ENCODE assay signal across 8 mouse cellular contexts in the genomic region with DNA sequence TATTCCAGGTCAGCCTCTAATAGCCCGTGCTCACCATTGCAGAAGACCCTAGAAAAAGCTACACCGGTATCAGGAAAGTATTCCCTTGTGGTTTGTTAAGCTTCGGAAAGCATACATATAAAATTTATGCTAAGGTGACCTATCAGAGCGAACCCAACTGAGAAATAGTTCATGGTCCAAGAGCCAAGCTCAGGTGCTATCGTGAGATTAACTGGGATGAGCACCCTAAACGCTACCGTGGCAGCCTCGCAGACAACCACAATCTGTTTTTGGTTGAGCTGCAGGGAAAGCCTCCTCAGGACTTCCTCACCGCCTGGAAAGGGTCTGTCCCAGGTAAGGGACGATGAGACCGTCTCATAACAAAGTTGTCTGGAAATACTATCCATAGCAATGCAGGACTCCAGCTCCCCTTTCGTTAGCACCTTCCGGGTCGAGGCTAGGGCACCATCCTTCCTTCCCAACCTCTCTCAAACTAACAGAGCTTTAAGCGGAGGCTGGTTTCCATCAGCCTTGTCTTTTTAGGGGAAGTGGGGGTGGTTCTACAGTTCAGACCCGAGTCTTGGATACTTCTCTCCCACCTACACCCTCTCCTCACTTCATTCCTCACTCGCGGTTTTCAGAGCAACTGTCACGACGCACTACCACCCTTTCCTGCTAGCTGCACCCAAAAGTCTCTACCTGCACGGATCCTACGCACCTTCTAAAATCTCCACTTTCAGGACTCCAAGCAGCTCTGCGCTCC. TPM values are rescaled to one million over a fixed set of nuclear protein-coding genes. Genes with fewer than 3 reads are reported as not detected.
A peak's percentile ranks its signal among the peaks of the same experiment; 100 is the strongest.
DNase-seq lines count a peak whose midpoint lies in the region; ATAC-seq and TF ChIP-seq lines count a peak whose summit lies in the region.

No protein-coding gene starts in this region.

- DNase-seq in heart, adult 2 months = peak in 1 of 2 experiments; percentile 25
- DNase-seq in heart, adult 9 months (ENCODE audit: low spot score in 2 of 2) = no peak
- DNase-seq in CD4-positive helper T cell, adult 2 months (ENCODE audit: low read depth, low spot score) = peak; percentile 30
- no peak for DNase-seq in embryonic facial prominence, embryonic 14.5 days (ENCODE audit: low spot score)
- DNase-seq in midbrain, embryonic 14.5 days = peak; percentile 47
- DNase-seq in urinary bladder, postnatal 14 days (ENCODE audit: low spot score) = no peak
- DNase-seq in cerebellum, adult 9-11 months = no peak

- no peak for TF ChIP-seq EP300 in heart, adult 2 months (IDR thresholded peaks at IDR 0.05; ENCODE audit: insufficient read depth, low read depth, low read length)

- intact Hi-C loops in heart, adult 2 months (cut with DNase I) = loop anchor here (2.0 to 5.0 kb wide), 2 partner anchors 34 to 43 kb away; no protein-coding TSS in a partner anchor

- peak overlapping the region; percentile 93 for H3K9ac ChIP-seq in heart, adult 2 months (ENCODE audit: low read depth, low read length)
- H3K9ac ChIP-seq in embryonic facial prominence, embryonic 14.5 days (ENCODE audit: low read depth, low read length) = peak overlapping the region; percentile 91
- peak overlapping the region; percentile 97 for H3K9ac ChIP-seq in midbrain, embryonic 14.5 days (replicated peaks; ENCODE audit: low read length)

- peak overlapping the region; percentile 96 for H3K4me2 ChIP-seq in embryonic facial prominence, embryonic 14.5 days (ENCODE audit: low read depth, low read length)
- H3K4me2 ChIP-seq in midbrain, embryonic 14.5 days (ENCODE audit: low read length) = peak overlapping the region; percentile 93

- TF ChIP-seq POLR2A in heart, adult 2 months (IDR thresholded peaks at IDR 0.05; ENCODE audit: insufficient read depth, low read depth, low read length) = no peak

- no peaks in the 10 kb centered on the region; the same call in none of the 2 replicates for H3K79me2 ChIP-seq in heart, adult 2 months (replicated peaks; ENCODE audit: control insufficient read depth, insufficient read depth, low read length)

- 13% methylated on average over 23 of the region's 23 CpGs for WGBS in heart, adult 2 months
- WGBS in embryonic facial prominence, embryonic 14.5 days = 10% methylated on average over 23 of the region's 23 CpGs
- 9% methylated on average over 23 of the region's 23 CpGs for WGBS in midbrain, embryonic 14.5 days

- no peaks in the 10 kb centered on the region for H3K9me3 ChIP-seq in embryonic facial prominence, embryonic 14.5 days (ENCODE audit: control insufficient read depth, low read length)
- H3K9me3 ChIP-seq in midbrain, embryonic 14.5 days (ENCODE audit: control insufficient read depth, low read length) = no peaks in the 10 kb centered on the region

- H3K36me3 ChIP-seq in heart, adult 2 months (ENCODE audit: control insufficient read depth, insufficient read depth, low read length) = no peaks in the 10 kb centered on the region
- no peaks in the 10 kb centered on the region for H3K36me3 ChIP-seq in embryonic facial prominence, embryonic 14.5 days (ENCODE audit: control insufficient read depth, insufficient read depth, low read length)
- H3K36me3 ChIP-seq in midbrain, embryonic 14.5 days (ENCODE audit: control insufficient read depth, insufficient read depth, low read length) = no peaks in the 10 kb centered on the region

- TF ChIP-seq CTCF in heart, adult 2 months (IDR thresholded peaks at IDR 0.05) = no peak

- H3K4me1 ChIP-seq in heart, adult 2 months (ENCODE audit: control insufficient read depth, insufficient read depth, low read length) = peaks cover 6% of the 10 kb centered on the region
- H3K4me1 ChIP-seq in embryonic facial prominence, embryonic 14.5 days (ENCODE audit: control insufficient read depth, insufficient read depth, low read length) = peaks cover 20% of the 10 kb centered on the region
- peaks cover 44% of the 10 kb centered on the region for H3K4me1 ChIP-seq in midbrain, embryonic 14.5 days (ENCODE audit: control insufficient read depth, insufficient read depth, low read length)

- peak overlapping the region; percentile 90; the same call in 1 of the 2 replicates for H3K27ac ChIP-seq in heart, adult 2 months
- H3K27ac ChIP-seq in embryonic facial prominence, embryonic 14.5 days (replicated peaks; ENCODE audit: low read depth, low read length) = peak overlapping the region; percentile 82; the same call in 1 of the 2 replicates
- peak overlapping the region; percentile 91 for H3K27ac ChIP-seq in midbrain, embryonic 14.5 days (replicated peaks; ENCODE audit: low read depth, low read length)

- no peak for ATAC-seq in embryonic facial prominence, embryonic 14.5 days (ENCODE audit: low read depth)
- peak; percentile 19 for ATAC-seq in inflammation-experienced regulatory T-cells, adult 6 months
- no peak for ATAC-seq in midbrain, embryonic 14.5 days (ENCODE audit: low FRiP score, low TSS enrichment)

- H3K4me3 ChIP-seq in heart, adult 2 months = peak overlapping the region; percentile 91
- H3K4me3 ChIP-seq in embryonic facial prominence, embryonic 14.5 days (ENCODE audit: low read depth, low read length) = peak overlapping the region; percentile 93
- H3K4me3 ChIP-seq in midbrain, embryonic 14.5 days (replicated peaks; ENCODE audit: low read depth, low read length) = peak overlapping the region; percentile 78

- H3K27me3 ChIP-seq in heart, adult 2 months (ENCODE audit: control insufficient read depth, insufficient read depth, low read length) = no peaks in the 10 kb centered on the region
- H3K27me3 ChIP-seq in embryonic facial prominence, embryonic 14.5 days (replicated peaks; ENCODE audit: control insufficient read depth, insufficient read depth, low read length) = no peaks in the 10 kb centered on the region; the same call in 1 of the 2 replicates
- 0 out of 2 replicates have a peak, but pooled peaks cover 3% of the 10 kb centered on the region for H3K27me3 ChIP-seq in midbrain, embryonic 14.5 days (ENCODE audit: control insufficient read depth, insufficient read depth, low read length)

RNA-seq across cellular contexts. Expression of gene Nin, which starts 3.0 kb away (rescaled TPM):
- 10 to 100 TPM; 13.7 to 17.3 TPM for total RNA-seq in heart, adult 2 months (2021)
- polyA plus RNA-seq in heart, adult 2 months (2012; rRNA removed) = 4.5 and 9.3 TPM in 2 replicates
- polyA plus RNA-seq in embryonic facial prominence, embryonic 14.5 days (2014; fragmentation: Nextera tagmentation; extraction: Ambion mirVana) = 17.0 and 19.2 TPM in 2 replicates
- 10 to 100 TPM; 14.6 to 25.0 (median 24.6) TPM for polyA plus RNA-seq in inflammation-experienced regulatory T-cells, adult 6 months (2017; shearing (Covaris generic))
- polyA plus RNA-seq in midbrain, embryonic 14.5 days (2014; fragmentation: Nextera tagmentation; extraction: Ambion mirVana) = 15.3 and 17.1 TPM in 2 replicates

RNA-seq across cellular contexts. Expression of gene Abhd12b, which starts 43.4 kb away (rescaled TPM):
- not detected for total RNA-seq in heart, adult 2 months (2021)
- not detected in 2 replicates for polyA plus RNA-seq in heart, adult 2 months (2012; rRNA removed)
- polyA plus RNA-seq in embryonic facial prominence, embryonic 14.5 days (2014; fragmentation: Nextera tagmentation; extraction: Ambion mirVana) = 0.17 and 0.39 TPM in 2 replicates
- polyA plus RNA-seq in inflammation-experienced regulatory T-cells, adult 6 months (2017; shearing (Covaris generic)) = 1 to 10 TPM in 2 of 3 experiments, under 1 TPM in 1; 0.53 to 3.1 (median 1.9) TPM
- 0.39 and 0.47 TPM in 2 replicates for polyA plus RNA-seq in midbrain, embryonic 14.5 days (2014; fragmentation: Nextera tagmentation; extraction: Ambion mirVana)

Comparison
In these comparisons a context has a peak if more than half of its experiments do, and no peak if none do; other contexts are left out.
1. DNase-seq: peak in CD4-positive helper T cell, adult 2 months (single experiment) and midbrain, embryonic 14.5 days (single experiment); none in heart, adult 9 months (0 of 2), embryonic facial prominence, embryonic 14.5 days (single experiment), urinary bladder, postnatal 14 days (single experiment) and cerebellum, adult 9-11 months (single experiment).
2. Peak in every context shown above with its lines, with median percentiles within 50 percentile points of each other: H3K27ac ChIP-seq, H3K4me3 ChIP-seq and H3K9ac ChIP-seq.